Mouse (Mus musculus) heart, embryonic 12.5 days (tissue): Measurements from ENCODE around the gene Pde4a. TPM values are rescaled to one million over a fixed set of nuclear protein-coding genes. Genes with fewer than 3 reads are reported as not detected.
"Not testable (repeated sequence)": the region's sequence is repeated elsewhere in the genome, so short reads cannot be mapped to it uniquely, and the experiment has no call there.

ENCODE experiments used
- ATAC-seq: fragments of 200-750 bp; cut with Nextera tagmentation; 2 replicates; pipeline ENCODE4 v1.8.0; 2017; ENCODE audit warnings: moderate TSS enrichment, moderate library complexity; ENCODE audit not compliant: insufficient number of reproducible peaks, low FRiP score
- H3K27ac ChIP-seq: fragments of 300-500 bp; sonication (generic); 2 replicates; pipeline ENCODE4 v1.5.1; 2016; ENCODE audit warnings: mild to moderate bottlenecking, moderate library complexity; ENCODE audit not compliant: poor library complexity, severe bottlenecking
- H3K27me3 ChIP-seq: fragments of 300-500 bp; sonication (generic); replicated peaks from 2 replicates; pipeline ENCODE4 v1.6.1; 2016; ENCODE audit warnings: mild to moderate bottlenecking, moderate library complexity
- H3K36me3 ChIP-seq: fragments of 300-500 bp; sonication (generic); 2 replicates; pipeline ENCODE4 v1.6.1; 2016; ENCODE audit warnings: mild to moderate bottlenecking, moderate library complexity
- H3K4me1 ChIP-seq: fragments of 300-500 bp; sonication (generic); replicated peaks from 2 replicates; pipeline ENCODE4 v1.6.1; 2016; ENCODE audit warnings: mild to moderate bottlenecking
- H3K4me2 ChIP-seq: fragments of 300-500 bp; sonication (generic); 2 replicates; pipeline ENCODE4 v1.6.1; 2016; ENCODE audit warnings: mild to moderate bottlenecking, moderate library complexity
- H3K4me3 ChIP-seq: fragments of 300-500 bp; sonication (generic); 2 replicates; pipeline ENCODE4 v1.5.1; 2016; ENCODE audit warnings: mild to moderate bottlenecking
- H3K9ac ChIP-seq: fragments of 300-500 bp; sonication (generic); 2 replicates; pipeline ENCODE4 v1.6.1; 2016; ENCODE audit warnings: mild to moderate bottlenecking, moderate library complexity
- H3K9me3 ChIP-seq: fragments of 300-500 bp; sonication (generic); replicated peaks from 2 replicates; pipeline ENCODE4 v1.6.1; 2016; ENCODE audit warnings: mild to moderate bottlenecking, moderate library complexity
- WGBS: fragments of 180-500 bp; shearing (Covaris S2); methylation state at CpG from one replicate; pipeline ENCODE4 v1.1.7; 2016; 5-methylcytosine and 5-hydroxymethylcytosine counted together
- polyA plus RNA-seq: library from polyadenylated mRNA; unstranded; fragments of >200 nt; fragmentation: Nextera tagmentation; extraction: Ambion mirVana; gene quantifications from 2 replicates; pipeline ENCODE4 v1.2.1, GENCODE M21; 2016

Gene Pde4a
- polyA plus RNA-seq, 1 experiment from 2014 or later: 10.2 TPM

DNA sequence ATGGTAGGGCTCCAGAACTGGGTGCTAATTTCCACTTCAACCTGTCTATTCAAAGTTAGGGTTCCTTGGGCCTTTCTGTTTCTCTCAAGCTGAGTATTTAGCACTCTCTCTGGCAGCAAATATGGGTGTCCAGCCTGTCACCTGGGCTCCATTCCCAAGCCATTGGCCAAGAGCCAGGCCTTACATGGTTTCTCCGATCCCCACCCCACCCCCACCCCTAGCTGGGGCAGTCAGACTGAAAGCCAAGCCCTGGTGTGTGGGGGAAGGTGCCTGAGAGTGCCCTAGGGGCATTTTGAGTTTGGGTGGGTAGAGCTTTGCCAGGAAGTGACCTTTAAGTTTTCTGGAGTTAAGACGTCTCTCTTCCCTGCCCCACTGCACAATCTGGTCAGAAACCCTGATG, 19.2 kb downstream of the Pde4a start:
- Histone ChIP-seq H3K9ac (peak overlapping the region; percentile 71; the same call in 1 of the 2 replicates), H3K36me3 (no peaks in the 10 kb centered on the region), H3K4me1 (peaks cover 54% of the 10 kb centered on the region), H3K27me3 (0 out of 2 replicates have a peak, but pooled peaks cover 12% of the 10 kb centered on the region), H3K4me2 (peak overlapping the region; percentile 85), H3K9me3 (no peaks in the 10 kb centered on the region), H3K4me3 (peak overlapping the region; percentile 57), H3K27ac (0 out of 2 replicates have a peak overlapping the region, but pooled peaks have one; percentile 1)
- no peak for ATAC-seq
- 43% methylated on average over 2 of the region's 2 CpGs for WGBS

DNA sequence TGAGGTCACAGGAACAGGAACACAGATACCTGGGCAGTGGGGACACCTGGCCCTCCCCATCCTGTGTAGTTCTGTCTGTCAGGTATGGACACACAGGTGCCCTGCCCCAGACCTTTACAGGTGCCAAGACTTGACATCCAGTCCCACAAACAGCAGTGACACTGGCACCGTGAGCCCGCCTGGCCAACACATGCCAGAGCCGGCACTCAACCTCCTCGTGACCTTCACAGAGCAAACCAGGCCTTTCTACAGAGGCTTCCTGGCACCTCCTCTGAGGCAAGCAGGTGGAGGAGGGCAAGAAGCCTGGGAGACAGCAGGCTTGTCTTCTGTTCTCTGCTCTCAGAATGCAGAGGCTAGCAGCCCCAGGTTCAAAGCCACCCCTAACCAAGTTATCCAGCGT, 19.9 kb downstream of the Pde4a start:
- ATAC-seq: no peak
- no peak overlapping the region for H3K9ac ChIP-seq
- H3K4me3 ChIP-seq: no peak overlapping the region
- H3K36me3 ChIP-seq: no peaks in the 10 kb centered on the region
- no peaks in the 10 kb centered on the region for H3K9me3 ChIP-seq
- H3K4me1 ChIP-seq: peaks cover 51% of the 10 kb centered on the region
- WGBS: 82% methylated on average over 5 of the region's 5 CpGs
- H3K27ac ChIP-seq: no peak overlapping the region
- H3K27me3 ChIP-seq: 0 out of 2 replicates have a peak, but pooled peaks cover 12% of the 10 kb centered on the region
- H3K4me2 ChIP-seq: no peak overlapping the region

DNA sequence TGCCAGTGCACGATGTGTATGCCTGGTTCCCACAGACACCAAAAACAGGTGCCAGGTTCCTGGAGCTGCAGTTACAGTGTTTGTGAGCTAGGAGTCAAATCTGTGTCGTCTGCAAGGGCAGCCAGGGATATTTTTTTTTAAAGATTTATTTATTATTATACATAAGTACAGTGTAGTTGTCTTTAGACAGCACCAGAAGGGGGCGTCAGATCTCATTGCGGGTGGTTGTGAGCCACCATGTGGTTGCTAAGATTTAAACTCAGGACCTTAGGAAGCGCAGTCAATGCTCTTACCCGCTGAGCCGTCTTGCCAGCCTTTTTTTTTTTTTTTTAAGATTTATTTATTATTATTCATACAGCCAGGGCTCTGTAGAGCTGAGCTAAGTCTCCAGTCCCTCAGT, 24.4 kb downstream of the Pde4a start:
- H3K36me3 ChIP-seq: peaks cover 22% of the 10 kb centered on the region
- H3K9ac ChIP-seq: no peak overlapping the region
- 42% methylated on average over 7 of the region's 7 CpGs for WGBS
- ATAC-seq: no peak
- H3K4me2 ChIP-seq: no peak overlapping the region
- no peaks in the 10 kb centered on the region for H3K9me3 ChIP-seq
- no peak overlapping the region for H3K27ac ChIP-seq
- no peak overlapping the region for H3K4me3 ChIP-seq
- H3K27me3 ChIP-seq: 0 out of 2 replicates have a peak, but pooled peaks cover 3% of the 10 kb centered on the region
- H3K4me1 ChIP-seq: peaks cover 19% of the 10 kb centered on the region

DNA sequence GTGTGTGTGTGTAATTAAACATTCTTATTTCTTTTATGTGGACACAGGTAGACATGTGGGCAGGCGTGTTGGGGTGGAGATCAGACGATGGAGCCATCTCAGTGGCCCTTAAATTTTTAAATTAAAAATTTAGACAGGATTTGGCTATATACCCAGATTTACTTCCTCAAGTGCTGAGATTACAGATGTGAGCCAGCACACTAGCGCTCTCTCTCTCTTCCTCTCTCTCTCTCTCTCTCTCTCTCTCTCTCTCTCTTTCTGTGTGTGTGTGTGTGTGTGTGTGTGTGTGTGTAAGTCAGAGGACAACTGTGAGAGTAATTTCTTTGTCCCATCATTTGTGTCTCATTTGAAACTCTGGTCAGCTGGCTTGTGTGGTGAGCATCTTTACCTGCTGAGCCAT, 25.2 kb downstream of the Pde4a start:
- Histone ChIP-seq H3K4me3 (no peak overlapping the region), H3K4me2 (no peak overlapping the region), H3K27me3 (0 out of 2 replicates have a peak, but pooled peaks cover 2% of the 10 kb centered on the region), H3K27ac (no peak overlapping the region), H3K36me3 (peaks cover 22% of the 10 kb centered on the region), H3K4me1 (peaks cover 14% of the 10 kb centered on the region), H3K9me3 (no peaks in the 10 kb centered on the region), H3K9ac (no peak overlapping the region)
- 87% methylated on average over 3 of the region's 3 CpGs for WGBS
- no peak for ATAC-seq

DNA sequence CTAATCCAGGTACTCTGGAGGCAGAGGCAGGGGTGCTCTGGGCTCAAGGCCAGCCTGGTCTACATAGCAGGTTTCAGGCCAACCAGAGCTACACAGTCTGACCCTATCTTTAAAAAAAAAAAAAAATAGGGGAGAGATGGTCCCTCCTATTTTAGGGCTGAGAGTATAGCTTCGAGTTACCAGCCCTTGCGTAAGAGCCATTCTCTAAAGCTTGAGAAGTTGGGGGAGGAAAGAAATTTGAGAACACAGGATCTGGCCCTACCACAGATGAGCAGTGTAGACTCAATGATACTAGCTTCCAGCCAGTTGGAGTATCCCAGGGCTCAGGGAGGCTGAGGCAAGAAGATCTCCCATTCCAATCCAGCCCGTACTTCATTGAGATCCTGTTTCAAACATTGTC, 28.3 kb downstream of the Pde4a start:
- 88% methylated on average over 3 of the region's 3 CpGs for WGBS
- H3K9me3 ChIP-seq: no peaks in the 10 kb centered on the region
- H3K27me3 ChIP-seq: no peaks in the 10 kb centered on the region
- no peak overlapping the region for H3K4me3 ChIP-seq
- H3K9ac ChIP-seq: no peak overlapping the region
- H3K36me3 ChIP-seq: peaks cover 22% of the 10 kb centered on the region
- H3K27ac ChIP-seq: no peak overlapping the region
- no peak overlapping the region for H3K4me2 ChIP-seq
- H3K4me1 ChIP-seq: peaks cover 21% of the 10 kb centered on the region
- no peak for ATAC-seq

DNA sequence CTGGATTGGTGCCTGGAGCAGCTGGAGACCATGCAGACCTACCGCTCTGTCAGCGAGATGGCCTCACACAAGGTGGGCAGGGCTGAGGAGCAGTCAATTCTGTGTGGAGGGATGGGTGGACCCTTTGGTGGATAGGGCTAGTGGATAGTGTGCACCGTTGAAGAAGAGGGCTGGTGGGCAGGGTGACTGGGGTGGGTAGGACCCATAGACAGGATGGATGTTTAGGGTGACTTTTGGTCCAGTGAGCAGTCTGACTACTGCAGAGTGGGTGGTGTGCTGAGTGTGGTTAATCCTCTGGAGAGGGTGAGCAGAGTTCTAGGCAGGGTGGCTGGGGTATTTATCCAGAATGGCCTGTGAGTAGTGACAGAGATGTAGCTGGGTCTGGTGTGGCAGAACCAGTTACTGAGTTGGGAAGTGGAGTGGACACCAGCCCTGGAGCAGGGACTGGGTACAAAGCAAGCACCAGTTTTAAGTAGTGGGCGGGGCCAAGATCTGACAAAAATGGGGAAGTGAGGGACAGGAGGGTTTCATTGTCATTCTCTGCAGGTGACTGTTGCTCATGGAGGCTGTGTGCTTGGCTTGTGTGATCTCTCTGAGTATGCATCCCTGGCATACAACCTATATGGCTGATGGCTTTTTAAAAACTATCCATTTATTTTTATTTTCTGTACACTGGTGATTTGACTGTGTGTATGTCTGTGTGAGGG, 29.4 kb downstream of the Pde4a start:
- no peak overlapping the region for H3K9ac ChIP-seq
- WGBS: 80% methylated on average over 4 of the region's 4 CpGs
- H3K4me2 ChIP-seq: no peak overlapping the region
- ATAC-seq: no peak
- H3K9me3 ChIP-seq: no peaks in the 10 kb centered on the region
- no peaks in the 10 kb centered on the region for H3K27me3 ChIP-seq
- H3K27ac ChIP-seq: no peak overlapping the region
- no peak overlapping the region for H3K4me3 ChIP-seq
- peaks cover 21% of the 10 kb centered on the region for H3K4me1 ChIP-seq
- peaks cover 26% of the 10 kb centered on the region for H3K36me3 ChIP-seq

DNA sequence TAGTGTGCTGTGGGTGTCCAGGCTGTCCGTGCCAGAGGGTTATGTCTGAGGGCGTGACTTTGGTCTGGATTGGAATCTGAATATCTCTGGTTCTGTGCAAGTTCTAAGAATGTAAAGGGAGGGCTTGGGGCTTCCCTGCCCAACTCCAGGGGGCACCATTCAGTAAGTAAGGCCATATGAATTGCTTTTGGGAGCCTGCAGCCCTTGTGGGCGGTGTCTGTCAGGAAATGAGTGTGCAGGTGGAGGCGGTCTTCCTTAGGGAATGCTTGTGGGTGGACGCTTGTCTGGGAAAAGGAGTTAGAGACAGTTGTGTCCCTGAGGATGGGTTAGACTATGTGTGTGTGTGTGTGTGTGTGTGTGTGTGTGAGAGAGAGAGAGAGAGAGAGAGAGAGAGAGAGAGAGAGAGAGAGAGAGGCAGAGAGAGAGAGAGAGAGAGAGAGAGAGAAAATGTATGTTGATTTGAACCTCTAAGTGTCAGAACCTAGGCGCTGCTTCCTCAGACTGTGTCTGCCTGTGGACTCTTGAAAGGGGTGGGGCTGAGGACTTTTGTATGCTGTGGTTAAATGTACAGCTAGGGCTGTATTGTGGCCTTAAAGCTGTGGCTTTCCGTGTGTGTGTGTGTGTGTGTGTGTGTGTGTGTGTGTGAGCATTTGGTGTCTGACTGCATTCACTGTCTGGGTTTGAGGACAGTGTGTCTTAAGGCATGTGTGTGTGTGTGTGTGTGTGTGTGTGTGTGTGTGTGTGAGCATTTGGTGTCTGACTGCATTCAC, 30.4 kb downstream of the Pde4a start:
- not testable (repeated sequence) for H3K27me3 ChIP-seq, H3K9me3 ChIP-seq, H3K27ac ChIP-seq, H3K4me3 ChIP-seq, H3K9ac ChIP-seq, H3K4me2 ChIP-seq, ATAC-seq
- peaks cover 17% of the 10 kb centered on the region for H3K4me1 ChIP-seq
- 66% methylated on average over 7 of the region's 7 CpGs for WGBS
- H3K36me3 ChIP-seq: peaks cover 33% of the 10 kb centered on the region

DNA sequence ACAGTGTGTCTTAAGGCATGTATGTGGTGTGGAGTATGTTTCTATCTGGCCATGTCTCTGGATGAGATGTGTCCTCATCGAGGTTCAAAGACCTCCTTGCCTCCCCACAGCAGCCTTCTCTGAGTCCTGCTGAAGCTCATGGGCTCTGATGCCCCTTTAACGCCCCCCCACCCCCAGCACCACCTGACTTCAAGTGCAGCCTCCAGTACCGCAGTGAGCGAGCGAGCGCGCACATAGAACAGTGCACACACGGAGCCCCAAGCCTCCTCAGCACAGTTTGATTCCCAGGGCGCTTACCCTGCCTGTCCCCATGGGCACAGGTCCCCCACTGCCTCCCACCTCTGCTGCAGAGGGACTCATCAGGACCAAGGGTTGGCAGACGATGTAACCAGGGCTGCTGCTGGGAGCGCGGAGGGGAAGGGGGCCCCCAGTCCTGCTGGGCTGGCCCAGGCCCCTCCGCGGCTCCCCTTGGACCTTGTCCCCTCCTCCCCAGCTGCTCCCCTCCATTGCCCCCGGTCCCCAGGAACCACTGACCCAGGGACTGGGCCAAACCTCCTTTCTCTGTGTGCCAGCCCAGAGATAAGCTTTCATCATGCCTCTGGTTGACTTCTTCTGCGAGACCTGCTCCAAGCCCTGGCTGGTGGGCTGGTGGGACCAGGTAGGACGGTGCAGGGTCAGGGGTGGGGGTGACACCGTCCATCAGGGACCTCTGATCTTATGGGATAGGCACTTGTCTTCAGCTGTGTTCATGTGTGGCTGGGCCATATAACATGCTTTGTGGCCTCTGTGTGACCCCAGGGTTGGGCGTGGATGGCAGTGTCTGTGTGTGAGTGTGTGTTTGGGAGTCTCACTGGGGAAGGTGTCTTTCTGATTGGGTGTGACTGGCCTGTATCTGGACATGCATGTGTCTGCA, 31.3 kb downstream of the Pde4a start:
- no peak; the same call in 1 of the 2 replicates for ATAC-seq
- 46% methylated on average over 19 of the region's 19 CpGs for WGBS
- Histone ChIP-seq H3K9me3 (no peaks in the 10 kb centered on the region), H3K4me2 (peak overlapping the region; percentile 47), H3K4me1 (peaks cover 17% of the 10 kb centered on the region), H3K27me3 (no peaks in the 10 kb centered on the region), H3K36me3 (peaks cover 40% of the 10 kb centered on the region), H3K9ac (0 out of 2 replicates have a peak overlapping the region, but pooled peaks have one; percentile 18), H3K4me3 (peak overlapping the region; percentile 10), H3K27ac (no peak overlapping the region)

DNA sequence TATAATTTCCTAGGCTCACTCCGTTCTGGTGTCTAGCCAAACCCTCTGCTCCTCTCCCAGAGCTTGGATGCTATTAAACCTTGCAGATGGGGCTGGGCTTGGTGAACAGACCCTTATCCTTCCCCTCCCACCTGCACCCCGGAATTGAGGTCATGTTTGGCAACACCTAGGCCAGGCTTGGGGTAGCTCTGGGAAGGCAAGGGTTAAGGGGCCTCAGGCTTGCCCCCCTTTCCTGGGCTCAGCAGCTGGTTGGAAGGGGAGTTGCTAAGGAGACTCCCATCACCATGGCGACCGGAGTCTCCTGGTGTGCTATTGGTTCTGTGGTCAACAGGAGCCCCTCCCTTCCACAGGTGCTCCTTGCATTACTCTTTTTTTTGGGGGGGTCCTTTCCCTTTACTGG, 32.5 kb downstream of the Pde4a start:
- ATAC-seq: no peak
- Histone ChIP-seq H3K36me3 (peaks cover 28% of the 10 kb centered on the region), H3K4me1 (peaks cover 17% of the 10 kb centered on the region), H3K4me2 (no peak overlapping the region), H3K27ac (no peak overlapping the region), H3K9ac (no peak overlapping the region), H3K9me3 (no peaks in the 10 kb centered on the region), H3K27me3 (no peaks in the 10 kb centered on the region), H3K4me3 (no peak overlapping the region)
- 30% methylated on average over 4 of the region's 4 CpGs for WGBS

DNA sequence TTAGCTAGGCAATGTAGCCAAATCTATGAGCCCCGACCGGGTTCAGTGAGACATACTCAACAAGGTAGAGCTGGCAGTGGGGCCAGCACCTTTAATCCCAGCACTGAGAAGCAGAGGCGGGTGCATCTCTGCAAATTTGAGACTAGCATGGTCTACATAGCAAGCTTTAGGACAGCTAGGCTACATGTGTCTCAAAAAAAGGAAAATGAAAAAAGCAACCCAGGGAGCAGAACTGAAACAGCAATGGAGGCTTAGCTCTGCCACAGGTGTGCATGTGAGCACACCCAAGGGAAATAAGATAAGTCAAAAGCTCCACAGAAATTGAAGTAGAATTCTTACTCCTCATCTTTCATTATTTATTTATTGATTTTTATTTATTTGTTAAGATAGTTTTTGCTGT, 33.4 kb downstream of the Pde4a start:
- H3K27me3 ChIP-seq: no peaks in the 10 kb centered on the region
- H3K27ac ChIP-seq: no peak overlapping the region
- no peak for ATAC-seq
- 81% methylated on average over 3 of the region's 3 CpGs for WGBS
- H3K36me3 ChIP-seq: peaks cover 30% of the 10 kb centered on the region
- H3K9ac ChIP-seq: no peak overlapping the region
- peaks cover 17% of the 10 kb centered on the region for H3K4me1 ChIP-seq
- H3K9me3 ChIP-seq: no peaks in the 10 kb centered on the region
- no peak overlapping the region for H3K4me3 ChIP-seq
- H3K4me2 ChIP-seq: no peak overlapping the region

DNA sequence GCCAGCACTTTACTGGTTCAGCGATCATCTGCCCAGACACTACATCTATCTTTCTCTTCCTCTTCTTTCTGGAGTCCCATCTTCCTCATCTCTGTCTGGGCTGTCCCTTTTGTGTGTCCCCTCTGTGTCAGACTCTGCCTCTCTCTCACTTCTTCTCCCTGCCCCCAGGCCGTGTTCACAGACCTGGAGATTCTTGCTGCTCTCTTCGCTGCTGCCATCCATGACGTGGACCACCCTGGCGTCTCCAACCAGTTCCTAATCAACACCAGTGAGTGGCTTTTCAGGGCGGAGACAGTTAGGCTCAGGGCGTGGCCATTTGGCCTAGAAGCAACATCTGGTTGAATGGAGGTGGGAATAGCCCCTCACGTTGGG, 38.6 kb downstream of the Pde4a start:
- Histone ChIP-seq H3K9me3 (no peaks in the 10 kb centered on the region), H3K4me2 (peak overlapping the region; percentile 62; the same call in 1 of the 2 replicates), H3K9ac (no peak overlapping the region), H3K27ac (no peak overlapping the region), H3K4me1 (peaks cover 9% of the 10 kb centered on the region; the same call in 1 of the 2 replicates), H3K36me3 (peaks cover 54% of the 10 kb centered on the region), H3K4me3 (no peak overlapping the region), H3K27me3 (no peaks in the 10 kb centered on the region)
- ATAC-seq: no peak
- 30% methylated on average over 8 of the region's 8 CpGs for WGBS
